Mouse (Mus musculus) MEL (cell line): ENCODE measurements around the gene Coro7. TPM values are rescaled to one million over a fixed set of nuclear protein-coding genes. Genes with fewer than 3 reads are reported as not detected.
A peak's percentile ranks its signal among the peaks of the same experiment; 100 is the strongest.

Experiments
- DNase-seq: peaks from one replicate; pipeline ENCODE4 v3.0.0; 2011; ENCODE audit warnings: low read depth, low spot score
- H3K27ac ChIP-seq: 2 replicates; pipeline ENCODE4 v1.5.1; 2012; ENCODE audit warnings: low read depth, mild to moderate bottlenecking, control low read depth, low read length, moderate library complexity; ENCODE audit not compliant: control insufficient read depth
- H3K27me3 ChIP-seq, 2 experiments: fragments of 150-350 bp in 1 of 2; sonication (generic) in 1 of 2; 2 replicates each; pipeline ENCODE4 v1.6.1; 2012; ENCODE audit warnings: low read length in 2 of 2, mild to moderate bottlenecking in 2 of 2, improper control_type of control experiment in 1 of 2, moderate library complexity in 1 of 2; ENCODE audit not compliant: insufficient read depth in 2 of 2, control insufficient read depth in 1 of 2
- H3K36me3 ChIP-seq, 2 experiments: 2 replicates each; pipeline ENCODE4 v1.6.1; 2012 to 2014; ENCODE audit warnings: low read length in 2 of 2, improper control_type of control experiment in 1 of 2, inconsistent platforms in 1 of 2, mild to moderate bottlenecking in 1 of 2; ENCODE audit not compliant: insufficient read depth in 2 of 2, control insufficient read depth in 1 of 2
- H3K4me1 ChIP-seq, 2 experiments: fragments of 150-350 bp in 1 of 2; sonication (generic) in 1 of 2; 2 replicates each; pipeline ENCODE4 v1.6.1; 2012; ENCODE audit warnings: low read length in 2 of 2, improper control_type of control experiment in 1 of 2, mild to moderate bottlenecking in 1 of 2; ENCODE audit not compliant: insufficient read depth in 2 of 2, control insufficient read depth in 1 of 2
- H3K4me3 ChIP-seq, 2 experiments: fragments of 150-350 bp in 1 of 2; sonication (generic) in 1 of 2; 2 replicates each; pipeline ENCODE4 v1.5.1; 2012; ENCODE audit warnings: low read depth in 2 of 2, low read length in 2 of 2, mild to moderate bottlenecking in 2 of 2, moderate library complexity in 2 of 2, control low read depth in 1 of 2, improper control_type of control experiment in 1 of 2; ENCODE audit not compliant: control insufficient read depth in 1 of 2, insufficient read depth in 1 of 2
- H3K79me2 ChIP-seq: 2 replicates; pipeline ENCODE4 v1.6.1; 2012; ENCODE audit warnings: mild to moderate bottlenecking, low read length, moderate library complexity; ENCODE audit not compliant: control insufficient read depth, poor library complexity, insufficient read depth
- H3K9ac ChIP-seq: 2 replicates; pipeline ENCODE4 v1.6.1; 2012; ENCODE audit warnings: low read depth, mild to moderate bottlenecking, control low read depth, low read length, moderate library complexity; ENCODE audit not compliant: control insufficient read depth, poor library complexity, severe bottlenecking
- H3K9me3 ChIP-seq: fragments of 150-350 bp; sonication (generic); replicated peaks from 2 replicates; pipeline ENCODE4 v1.6.1; 2012; ENCODE audit warnings: mild to moderate bottlenecking, low read length, improper control_type of control experiment, moderate library complexity; ENCODE audit not compliant: insufficient read depth
- BHLHE40 ChIP-seq: IDR thresholded peaks from 2 replicates; pipeline ENCODE4 v1.6.1; 2012; ENCODE audit warnings: low read depth, mild to moderate bottlenecking, inconsistent platforms, low read length, improper control_type of control experiment, borderline replicate concordance
- CTCF ChIP-seq, 3 experiments: IDR thresholded peaks in 2 of 3; conservative IDR thresholded peaks in 1 of 3; 2 replicates each; pipeline ENCODE4 v1.5.1; 2011 to 2012; ENCODE audit warnings: low read length in 3 of 3, low read depth in 2 of 3, mild to moderate bottlenecking in 2 of 3, improper control_type of control experiment in 1 of 3, inconsistent platforms in 1 of 3, mixed read lengths in 1 of 3, moderate library complexity in 1 of 3; ENCODE audit not compliant: control insufficient read depth in 1 of 3, insufficient read depth in 1 of 3, poor library complexity in 1 of 3, severe bottlenecking in 1 of 3
- HCFC1 ChIP-seq: IDR thresholded peaks from 2 replicates; pipeline ENCODE4 v1.6.1; 2012; ENCODE audit warnings: low read depth, mild to moderate bottlenecking, inconsistent platforms, low read length, improper control_type of control experiment, moderate library complexity
- KAT2A ChIP-seq: conservative IDR thresholded peaks from 2 replicates; pipeline ENCODE4 v1.6.1; 2012; ENCODE audit warnings: low read depth, low read length, improper control_type of control experiment, inconsistent platforms
- MAFK ChIP-seq: IDR thresholded peaks from 2 replicates; pipeline ENCODE4 v1.6.1; 2011; ENCODE audit warnings: low read depth, mild to moderate bottlenecking, low read length, improper control_type of control experiment, borderline replicate concordance
- NRF1 ChIP-seq: IDR thresholded peaks from 2 replicates; pipeline ENCODE4 v1.6.1; 2014; ENCODE audit warnings: low read depth, mild to moderate bottlenecking, inconsistent platforms, low read length, improper control_type of control experiment, moderate library complexity; ENCODE audit not compliant: poor library complexity, insufficient read depth, severe bottlenecking
- POLR2A ChIP-seq, 2 experiments: IDR thresholded peaks; 2 replicates each; pipeline ENCODE4 v1.6.1; 2011 to 2012; ENCODE audit warnings: low read length in 2 of 2, mild to moderate bottlenecking in 2 of 2, control low read depth in 1 of 2, improper control_type of control experiment in 1 of 2, low read depth in 1 of 2, moderate library complexity in 1 of 2; ENCODE audit not compliant: control insufficient read depth in 1 of 2, insufficient read depth in 1 of 2, poor library complexity in 1 of 2
- POLR2AphosphoS5 ChIP-seq: IDR thresholded peaks from 2 replicates; pipeline ENCODE4 v1.6.1; 2012; ENCODE audit warnings: low read depth, borderline replicate concordance, mild to moderate bottlenecking, inconsistent platforms, low read length, moderate library complexity, mixed read lengths
- RAD21 ChIP-seq: IDR thresholded peaks from 2 replicates; pipeline ENCODE4 v1.6.1; 2011; ENCODE audit warnings: mild to moderate bottlenecking, low read depth, low read length, improper control_type of control experiment
- RCOR1 ChIP-seq: IDR thresholded peaks from 2 replicates; pipeline ENCODE4 v1.6.1; 2012; ENCODE audit warnings: low read depth, mild to moderate bottlenecking, inconsistent platforms, low read length, improper control_type of control experiment
- SIN3A ChIP-seq: IDR thresholded peaks from 2 replicates; pipeline ENCODE4 v1.6.1; 2012; ENCODE audit warnings: low read length, improper control_type of control experiment, inconsistent platforms
- SMC3 ChIP-seq: IDR thresholded peaks from 2 replicates; pipeline ENCODE4 v1.6.1; 2011; ENCODE audit warnings: low read depth, low read length, improper control_type of control experiment
- TCF12 ChIP-seq: IDR thresholded peaks from 2 replicates; pipeline ENCODE4 v1.6.1; 2014; ENCODE audit warnings: low read depth, mild to moderate bottlenecking, inconsistent platforms, low read length, improper control_type of control experiment, moderate library complexity
- USF1 ChIP-seq: IDR thresholded peaks from 2 replicates; pipeline ENCODE4 v1.6.1; 2014; ENCODE audit warnings: low read depth, mild to moderate bottlenecking, inconsistent platforms, low read length, improper control_type of control experiment, moderate library complexity
- ZC3H11A ChIP-seq: IDR thresholded peaks from 2 replicates; pipeline ENCODE4 v1.6.1; 2012; ENCODE audit warnings: low read depth, mild to moderate bottlenecking, inconsistent platforms, low read length, improper control_type of control experiment
- ZNF384 ChIP-seq: IDR thresholded peaks from 2 replicates; pipeline ENCODE4 v1.6.1; 2012; ENCODE audit warnings: low read depth, mild to moderate bottlenecking, inconsistent platforms, low read length, improper control_type of control experiment
- polyA plus RNA-seq, 2 experiments: library from polyadenylated mRNA; stranded (reverse) in 1 of 2; unstranded in 1 of 2; fragments of >175 nt in 1 of 2; fragments of >200 nt in 1 of 2; gene quantifications; 2 replicates each; pipeline versions ENCODE4 v1.2.1 to v1.2.4; 2012; ENCODE audit warnings: low replicate concordance in 2 of 2, low read depth in 1 of 2; ENCODE audit not compliant: insufficient read length in 2 of 2, insufficient read depth in 1 of 2, missing spikeins in 1 of 2
- total RNA-seq: library from RNA; depleted of rRNA; stranded (reverse); fragments of 300-350 nt; gene quantifications from 2 replicates; pipeline ENCODE4 v1.2.3, GENCODE M21; 2012

Gene Coro7
- total and polyA plus RNA-seq, 3 experiments, result 9.8 to 38.3 TPM; not detected in 1

DNA sequence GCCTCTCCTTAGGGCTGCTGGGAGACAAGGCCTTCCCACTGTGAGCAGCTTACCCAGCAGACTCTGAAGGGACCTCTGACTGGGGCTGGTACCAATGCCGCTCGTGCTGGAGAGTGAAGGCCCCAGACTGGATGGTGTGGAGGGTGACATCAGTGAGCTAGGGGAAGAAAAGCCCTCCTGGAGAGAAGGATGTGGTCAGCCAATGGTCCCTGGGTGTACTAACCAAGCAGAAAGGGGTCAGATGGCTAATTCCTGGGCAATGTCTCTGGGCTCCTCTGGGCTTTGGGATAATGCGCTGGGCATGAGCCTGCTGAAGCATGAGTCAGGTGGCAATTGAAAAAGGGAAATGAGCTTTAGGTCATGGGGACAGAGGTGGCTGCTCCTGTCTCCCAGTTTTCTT lies 45.9 kb downstream of the Coro7 start:
- peaks cover 0 to 1% of the 10 kb centered on the region in 2 experiments; a peak in 2 of 4 replicates for H3K36me3 ChIP-seq
- no peaks in the 10 kb centered on the region for H3K9me3 ChIP-seq
- H3K4me1 ChIP-seq, result no peaks in the 10 kb centered on the region
- no peak for DNase-seq
- H3K9ac ChIP-seq, result no peak overlapping the region
- no peaks in the 10 kb centered on the region for H3K79me2 ChIP-seq
- no peaks in the 10 kb centered on the region for H3K27me3 ChIP-seq
- H3K4me3 ChIP-seq, result no peak overlapping the region
- no peak for TF ChIP-seq ZC3H11A
- no peak overlapping the region for H3K27ac ChIP-seq

DNA sequence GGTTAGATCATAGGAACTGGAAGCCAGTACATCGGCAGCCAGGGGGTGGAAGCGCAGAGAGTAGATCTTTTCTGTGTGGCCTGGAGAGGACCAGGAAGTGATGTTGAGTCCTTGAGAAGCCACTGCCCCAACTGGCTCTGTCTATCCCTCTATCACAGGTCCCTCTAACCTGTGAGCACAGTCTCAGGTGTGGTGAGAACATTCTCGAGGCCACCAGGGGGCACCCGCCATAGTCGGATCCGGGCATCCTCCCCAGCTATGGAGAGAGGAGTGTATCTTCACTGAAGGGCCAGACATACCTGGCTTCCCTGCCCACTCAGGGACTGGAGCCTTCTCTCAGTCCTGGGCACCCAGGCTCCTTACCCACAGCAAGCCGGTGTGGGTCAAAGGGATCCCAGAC lies 47.5 kb downstream of the Coro7 start:
- TF ChIP-seq POLR2AphosphoS5 (no peak), HCFC1 (no peak), POLR2A (IDR thresholded peaks at IDR 0.05; ENCODE audit: control insufficient read depth in 1 of 2, insufficient read depth in 1 of 2, low read depth in 1 of 2, low read length in 2 of 2, poor library complexity in 1 of 2) (no peak), ZNF384 (no peak), SMC3 (peak; percentile 20; the same call in 1 of the 2 replicates), USF1 (no peak), CTCF (IDR thresholded peaks at IDR 0.05 in 2 of 3, conservative IDR thresholded peaks at IDR 0.05 in 1 of 3; ENCODE audit: control insufficient read depth in 1 of 3, insufficient read depth in 1 of 3, low read depth in 2 of 3, low read length in 3 of 3, poor library complexity in 1 of 3, severe bottlenecking in 1 of 3) (peak; percentile 9 to 43 (median 23); a peak in 3 of 6 replicates), KAT2A (no peak)
- Histone ChIP-seq H3K79me2 (no peaks in the 10 kb centered on the region), H3K9me3 (no peaks in the 10 kb centered on the region), H3K27me3 (no peaks in the 10 kb centered on the region), H3K27ac (no peak overlapping the region), H3K4me3 (no peak overlapping the region), H3K36me3 (no peaks in the 10 kb centered on the region; a peak in 1 of 4 replicates), H3K9ac (no peak overlapping the region), H3K4me1 (no peaks in the 10 kb centered on the region)
- DNase-seq, result no peak

DNA sequence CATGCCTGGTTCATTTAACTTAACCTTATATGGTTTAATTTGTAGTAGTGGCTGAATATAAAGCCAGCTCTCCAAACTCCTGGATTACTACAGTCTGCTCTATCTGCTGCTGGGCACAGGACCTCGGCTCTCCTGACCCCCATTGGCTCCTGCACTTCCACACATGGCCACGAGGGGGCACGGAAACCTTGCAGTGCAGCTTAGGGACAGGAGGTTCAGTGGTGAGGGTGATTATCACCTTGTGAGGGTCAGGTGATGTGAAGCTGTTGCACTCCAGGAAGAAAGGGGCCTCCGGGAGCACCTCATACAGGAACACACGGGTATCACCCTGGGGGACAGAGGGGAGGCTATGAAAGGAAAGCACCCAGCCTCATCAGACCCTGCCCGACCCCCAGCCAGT lies 49.6 kb downstream of the Coro7 start:
- H3K27ac ChIP-seq, result no peak overlapping the region
- H3K36me3 ChIP-seq, result peaks cover 0 to 5% of the 10 kb centered on the region in 2 experiments; a peak in 2 of 4 replicates
- H3K4me3 ChIP-seq, result no peak overlapping the region
- TF ChIP-seq RAD21, result peak; percentile 75
- TF ChIP-seq CTCF (IDR thresholded peaks at IDR 0.05 in 2 of 3, conservative IDR thresholded peaks at IDR 0.05 in 1 of 3; ENCODE audit: control insufficient read depth in 1 of 3, insufficient read depth in 1 of 3, low read depth in 2 of 3, low read length in 3 of 3, poor library complexity in 1 of 3, severe bottlenecking in 1 of 3), result peak; percentile 90 to 96 (median 92)
- no peak for TF ChIP-seq RCOR1
- no peak for TF ChIP-seq MAFK
- no peak for TF ChIP-seq NRF1
- peak; percentile 20; the same call in 1 of the 2 replicates for TF ChIP-seq BHLHE40
- peak; percentile 57 for TF ChIP-seq USF1
- 0 out of 2 replicates have a peak, but pooled peaks have one; percentile 15 for TF ChIP-seq SIN3A
- TF ChIP-seq HCFC1, result no peak
- peak; percentile 91 for TF ChIP-seq SMC3
- TF ChIP-seq ZC3H11A, result peak; percentile 57
- TF ChIP-seq TCF12, result no peak
- H3K9me3 ChIP-seq, result no peaks in the 10 kb centered on the region
- H3K79me2 ChIP-seq, result no peaks in the 10 kb centered on the region
- no peaks in the 10 kb centered on the region for H3K27me3 ChIP-seq
- peak; percentile 73 for DNase-seq
- peaks cover 0 to 6% of the 10 kb centered on the region in 2 experiments; a peak in 2 of 4 replicates for H3K4me1 ChIP-seq
- H3K9ac ChIP-seq, result no peak overlapping the region
